Mouse (Mus musculus) left cerebral cortex, postnatal 36 days (tissue): ENCODE data around the gene Rab40b. TPM values are rescaled to one million over a fixed set of nuclear protein-coding genes. Genes with fewer than 3 reads are reported as not detected.

Experiments used
- DNase-seq, 2 experiments: peaks; one replicate each; pipeline ENCODE4 v3.0.0; 2021 to 2022; ENCODE audit warnings: low spot score in 2 of 2, mixed read lengths in 1 of 2
- intact Hi-C: fragments of 180-260 bp; cut with DNase I; formaldehyde crosslinking; loops from one replicate; pipeline ENCODE4 v1.15.1; 2025
- total RNA-seq, 2 experiments: library from RNA; stranded (reverse); gene quantifications; 2 replicates each; pipeline ENCODE4 v1.2.3; 2021

Gene Rab40b
- total RNA-seq, result 10 to 100 TPM; 48.5 to 51.5 TPM

DNA sequence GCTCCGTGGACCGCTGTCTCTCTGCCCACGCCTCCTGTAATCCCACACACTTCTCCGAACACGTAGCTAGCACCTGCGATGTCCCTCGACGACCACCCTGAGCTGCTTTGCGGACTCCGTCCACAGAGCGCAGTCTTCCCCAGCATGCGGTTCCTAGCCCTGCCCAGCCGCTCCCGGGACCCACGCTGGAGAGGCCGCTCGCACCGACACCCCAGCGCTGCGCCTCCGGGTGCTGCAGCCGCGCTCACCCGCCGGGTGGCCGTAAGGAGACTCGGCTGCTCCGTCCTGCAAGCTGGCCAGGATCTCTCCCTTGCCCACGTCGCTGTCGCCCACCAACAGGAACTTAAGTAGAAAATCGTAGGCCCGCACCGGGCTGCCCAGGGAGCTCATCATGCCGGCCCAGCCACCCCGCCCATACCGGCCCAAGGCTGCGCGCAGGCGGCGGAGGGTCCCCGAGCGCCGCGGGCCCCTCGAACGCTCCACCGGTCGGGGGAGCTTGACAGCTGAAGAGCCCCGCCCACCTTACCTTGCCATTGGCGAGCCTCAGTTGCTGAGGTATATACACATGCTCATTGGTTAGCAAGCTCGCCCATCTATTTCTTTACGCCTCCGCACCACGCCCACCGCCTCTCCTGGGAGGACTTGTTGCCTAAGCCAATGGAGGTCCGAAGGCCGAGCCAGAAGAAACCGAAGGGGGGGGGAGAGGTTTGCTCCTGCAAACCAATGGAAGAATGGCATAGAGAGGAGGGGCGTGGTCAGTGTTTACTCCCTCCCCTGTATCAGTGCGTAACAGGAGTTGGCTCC is at the start of gene Rab40b:
Gene Rab40b (minus strand): TSS at position 502 of the 804 bp plus-strand sequence.
- intact Hi-C loops, result loop anchor here (5.0 kb wide), 3 partner anchors 34 to 64 kb away; partner anchors contain the start of genes Fn3krp and Tbcd
- DNase-seq, result peak; percentile 93 to 94

DNA sequence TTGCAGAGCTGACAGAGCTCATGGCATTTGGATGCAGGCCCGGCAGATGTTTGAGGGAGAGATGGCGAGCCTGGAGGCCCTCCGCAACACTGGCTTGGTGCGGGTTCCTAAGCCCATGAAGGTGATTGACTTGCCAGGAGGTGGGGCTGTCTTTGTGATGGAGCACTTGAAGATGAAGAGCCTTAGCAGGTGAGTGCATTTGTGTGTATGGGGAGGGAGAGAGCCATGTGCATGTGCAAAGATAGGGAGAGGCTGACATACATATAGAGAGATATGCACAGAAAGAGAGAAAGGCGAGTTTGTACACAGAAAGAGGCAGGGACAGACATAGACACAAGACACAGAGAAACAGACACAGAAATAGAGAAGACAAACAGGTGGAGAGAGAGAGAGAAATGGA is 49.2 kb upstream of the Rab40b start:
- intact Hi-C loops, result loop anchor here (5.0 kb wide), 1 partner anchor 50 kb away; the partner anchor contains the start of gene Rab40b
- DNase-seq, result no peak

DNA sequence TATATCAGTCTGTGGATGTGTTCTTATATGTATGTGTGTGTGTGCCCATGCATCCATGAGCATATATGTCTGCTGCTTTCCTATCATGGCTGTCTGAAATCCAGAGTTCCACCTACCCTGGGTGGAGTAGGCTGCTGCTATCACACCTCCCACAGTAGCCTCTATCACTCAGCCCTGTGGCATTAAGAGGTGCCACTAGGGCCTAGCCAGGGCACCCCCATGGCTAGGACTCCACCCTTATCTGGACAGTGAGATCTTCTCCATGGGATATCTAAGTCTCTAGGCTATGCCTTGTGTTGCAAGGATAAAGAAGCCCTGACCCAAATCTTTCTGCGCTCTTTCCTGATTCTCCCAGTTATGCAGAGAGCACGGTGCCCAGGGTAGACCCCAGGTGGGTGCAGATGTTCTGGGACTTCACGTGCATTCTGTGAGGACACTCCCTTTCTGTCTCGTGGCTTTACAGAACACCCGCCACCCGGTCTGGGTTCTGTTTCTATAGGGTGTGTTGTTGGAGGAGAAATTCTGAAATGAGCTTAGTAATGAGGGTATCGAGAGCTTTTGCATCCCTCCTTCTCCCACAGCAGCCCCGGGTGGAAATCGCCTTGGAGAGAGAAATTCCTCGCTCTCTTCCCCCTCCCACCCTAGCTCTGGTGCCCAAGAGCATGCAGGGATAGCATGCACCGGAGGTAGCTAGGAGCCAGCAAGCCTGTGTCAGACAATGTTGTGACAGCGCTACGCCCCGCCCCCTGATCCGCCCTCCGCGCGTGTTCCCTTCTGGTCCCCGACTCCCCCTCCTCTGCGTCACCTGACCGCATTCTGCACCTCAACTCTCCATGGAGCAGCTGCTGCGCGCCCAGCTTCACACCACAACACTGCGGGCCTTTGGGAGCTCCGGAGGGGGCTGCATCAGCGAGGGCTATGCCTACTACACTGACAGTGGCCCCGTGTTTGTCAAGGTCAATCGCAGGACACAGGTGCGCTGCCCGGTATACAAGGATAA is 46.4 kb upstream of the Rab40b start, which contains the start of gene Fn3k:
Gene Fn3k (plus strand): TSS at position 758 of the 1,000 bp plus-strand sequence.
- intact Hi-C loops, result loop anchor here (5.0 kb wide), 1 partner anchor 47 kb away; the partner anchor contains the start of gene Rab40b
- peak; percentile 92 to 94 for DNase-seq

DNA sequence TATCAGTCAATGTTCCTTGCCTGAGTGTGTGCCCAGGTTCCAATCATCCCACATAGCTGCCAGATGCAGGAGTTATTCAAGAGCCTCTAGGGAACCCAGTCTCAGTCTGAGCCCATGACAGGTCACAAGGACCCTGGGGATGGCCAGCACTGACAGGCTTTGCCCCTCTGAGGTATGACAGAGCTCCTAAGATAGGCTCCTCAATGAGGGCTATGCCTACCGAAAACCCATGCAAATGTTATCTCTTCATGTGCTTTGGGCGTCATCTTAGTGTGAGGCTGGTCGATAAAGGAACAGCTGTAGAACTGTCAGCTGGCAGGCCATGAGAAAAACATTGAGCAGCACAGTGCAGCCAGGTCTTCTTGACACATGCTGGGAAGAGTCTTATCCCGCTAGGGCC is 45.3 kb upstream of the Rab40b start:
- intact Hi-C loops, result no loop called here

DNA sequence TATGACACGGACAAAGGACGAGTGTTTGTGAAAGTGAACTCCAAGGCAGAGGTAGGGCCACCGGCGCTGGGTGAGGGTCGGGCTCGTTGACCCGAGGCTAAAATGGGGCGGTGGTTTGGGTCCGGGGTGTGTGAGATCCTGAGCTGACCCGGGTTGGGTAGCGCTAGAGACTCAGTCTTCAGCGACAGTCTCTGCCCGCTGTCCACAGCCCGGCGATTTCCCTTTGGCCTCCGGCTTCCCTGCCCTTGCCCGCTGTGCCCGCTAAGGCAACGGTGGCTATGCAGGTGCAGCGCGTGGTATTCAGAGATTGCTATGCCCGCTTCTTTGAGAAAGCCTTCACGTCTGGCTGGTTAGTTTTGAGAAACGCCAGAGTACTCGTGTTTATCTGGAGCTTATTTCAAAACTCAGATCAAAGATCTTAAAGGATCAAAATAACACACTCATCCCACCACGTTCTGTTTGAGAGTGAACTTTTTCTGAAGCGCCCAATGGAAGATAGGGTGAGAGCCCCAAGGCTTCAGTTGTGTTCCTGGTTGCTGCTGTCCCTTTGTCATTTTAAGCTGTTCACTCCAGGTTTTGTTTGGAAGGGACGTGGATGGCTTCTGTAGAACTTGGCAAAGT is 33.6 kb upstream of the Rab40b start:
- intact Hi-C loops, result loop anchor here (5.0 kb wide), 1 partner anchor 34 kb away; the partner anchor contains the start of gene Rab40b
- DNase-seq, result no peak

More for the DNA sequence above, 45.3 kb upstream of the Rab40b start:
- no peak for DNase-seq

DNA sequence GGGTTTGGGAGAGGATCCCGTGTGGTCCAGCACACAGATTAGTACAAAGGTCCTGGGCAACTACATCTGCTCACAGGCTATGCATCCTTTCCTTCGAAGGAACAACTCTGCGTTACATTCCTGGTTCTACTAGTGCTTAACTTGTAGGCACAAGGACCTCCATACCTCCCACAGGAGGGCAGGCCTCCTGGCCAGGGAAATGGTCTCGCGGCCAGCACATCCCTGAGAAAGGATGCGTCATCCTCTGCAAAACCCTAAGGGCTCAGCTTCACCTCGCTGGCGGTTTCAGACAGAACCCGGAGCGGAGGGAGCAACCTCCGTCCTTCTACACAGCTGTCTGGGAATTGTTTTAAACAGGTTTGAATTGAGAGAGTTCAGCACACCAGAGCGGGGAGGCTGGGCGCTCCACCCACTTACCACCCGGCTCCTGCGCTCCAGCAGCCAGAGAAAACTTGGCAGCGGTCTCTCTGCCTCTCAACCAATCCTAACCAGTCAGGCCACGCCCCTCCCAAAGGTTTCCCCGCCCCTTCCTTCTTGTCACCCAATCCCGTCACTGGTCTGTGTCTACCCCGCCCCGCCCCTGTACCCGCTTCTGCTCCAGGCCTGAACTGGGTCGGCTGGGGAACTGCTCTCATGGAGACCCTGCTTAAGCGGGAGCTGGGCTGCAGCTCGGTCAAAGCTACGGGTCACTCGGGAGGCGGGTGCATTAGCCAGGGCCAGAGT is 32.9 kb upstream of the Rab40b start, which contains the start of gene Fn3krp:
Gene Fn3krp (plus strand): TSS at position 572 of the 723 bp plus-strand sequence.
- intact Hi-C loops, result loop anchor here (5.0 kb wide), 1 partner anchor 34 kb away; the partner anchor contains the start of gene Rab40b
- DNase-seq, result peak; percentile 97 to 98

DNA sequence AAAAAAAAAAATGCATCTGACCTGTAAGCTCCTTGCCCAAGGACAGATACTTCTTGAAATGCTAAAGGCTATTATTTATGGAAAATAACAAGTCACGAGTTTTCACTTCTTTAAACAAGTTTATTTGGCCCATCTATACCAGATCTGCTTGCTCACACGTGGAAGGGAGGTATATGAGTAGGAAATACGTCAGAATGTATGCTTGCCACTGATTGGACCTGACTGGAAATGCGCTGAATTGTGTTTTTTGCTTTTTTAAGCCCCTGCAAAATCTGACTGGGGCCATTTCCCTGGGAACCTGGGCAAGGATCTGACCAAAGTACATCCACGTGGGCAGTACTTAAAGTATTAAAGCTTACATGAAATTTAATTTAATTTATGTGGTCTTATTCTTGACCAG is 32.3 kb upstream of the Rab40b start:
- intact Hi-C loops, result loop anchor here (5.0 kb wide), 1 partner anchor 33 kb away; the partner anchor contains the start of gene Rab40b

DNA sequence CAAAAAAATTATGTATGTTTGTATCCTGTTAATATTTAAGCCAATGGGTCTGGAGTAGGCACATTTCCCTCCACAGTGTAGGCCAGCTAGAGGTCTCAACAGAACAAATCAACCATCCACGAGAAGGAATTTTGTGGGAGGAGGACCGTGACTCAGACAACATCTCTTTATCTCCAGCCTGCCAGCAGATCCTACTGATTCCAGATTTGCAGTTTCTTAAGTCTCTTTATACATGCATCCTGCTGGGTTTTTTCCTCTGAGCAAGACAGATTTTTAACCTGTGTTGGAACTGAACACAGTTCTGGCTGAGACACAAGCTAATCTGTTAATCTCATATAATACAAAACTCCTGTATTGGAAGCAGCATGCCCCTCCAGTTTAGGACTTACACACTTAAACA is 30.9 kb upstream of the Rab40b start:
- intact Hi-C loops, result loop anchor here (5.0 kb wide), 1 partner anchor 42 kb away; no protein-coding TSS in a partner anchor
- no peak for DNase-seq

More for the DNA sequence above, 32.3 kb upstream of the Rab40b start:
- DNase-seq, result no peak

DNA sequence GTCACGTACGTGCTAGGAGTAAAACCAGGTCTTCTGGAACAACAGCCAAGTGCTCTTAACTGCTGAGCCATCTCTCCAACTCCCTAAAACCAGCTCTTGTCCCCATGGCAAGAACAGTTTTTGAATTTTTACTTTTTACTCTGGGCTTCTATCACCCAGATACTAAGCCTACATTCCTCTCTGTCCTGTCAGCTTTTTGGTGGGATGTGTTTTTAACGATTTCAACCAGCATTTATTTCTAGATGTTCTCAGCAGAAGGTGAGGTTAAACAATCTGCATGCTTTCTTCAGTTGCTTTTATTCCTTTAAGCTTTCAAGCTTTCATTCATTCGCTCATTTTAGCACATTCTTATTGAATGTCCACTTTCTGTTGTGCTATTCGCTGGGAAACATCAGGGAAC is 29.9 kb upstream of the Rab40b start:
- intact Hi-C loops, result loop anchor here (5.0 kb wide), 1 partner anchor 41 kb away; no protein-coding TSS in a partner anchor
- no peak for DNase-seq

DNA sequence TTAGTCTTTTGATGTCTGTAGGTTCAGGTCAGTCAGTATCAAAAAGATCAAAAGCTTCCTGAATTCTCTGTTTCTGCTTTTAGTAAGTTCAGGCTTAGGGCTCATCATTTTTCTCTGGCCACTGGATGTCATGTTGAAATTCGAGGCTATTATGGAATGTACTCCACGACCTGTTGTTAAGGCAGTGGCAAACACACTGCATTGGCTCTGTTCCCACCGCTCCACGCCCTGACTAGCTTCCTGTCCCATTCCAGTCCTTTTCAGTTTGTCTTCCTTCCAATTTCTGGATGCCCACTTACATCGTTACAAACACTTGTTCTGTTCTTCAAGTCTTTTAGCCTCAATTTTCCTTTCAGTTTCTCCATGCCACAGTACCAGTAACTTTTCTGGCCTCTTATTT is 27.3 kb upstream of the Rab40b start:
- DNase-seq, result no peak
- intact Hi-C loops, result loop anchor here (5.0 kb wide), 1 partner anchor 38 kb away; no protein-coding TSS in a partner anchor

DNA sequence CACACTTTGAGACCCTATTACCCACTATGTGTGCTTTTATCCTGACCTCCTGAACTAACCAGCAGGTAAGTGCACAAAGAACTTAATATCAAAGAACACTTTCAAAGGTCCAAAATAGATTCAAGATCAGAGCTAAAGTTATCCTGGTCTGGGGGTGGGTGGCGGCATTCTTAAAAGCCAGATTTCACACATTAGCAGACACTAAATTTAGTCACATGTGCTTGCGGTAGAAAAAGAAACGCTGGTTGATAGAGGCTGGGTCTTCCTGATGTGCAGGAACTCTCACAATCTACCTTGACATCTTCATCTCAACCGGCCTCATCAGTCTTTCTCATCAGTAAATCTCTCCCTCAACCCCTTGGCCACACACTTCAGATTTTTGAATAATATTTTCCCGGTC is 26.7 kb upstream of the Rab40b start:
- intact Hi-C loops, result loop anchor here (5.0 kb wide), 1 partner anchor 37 kb away; no protein-coding TSS in a partner anchor
- DNase-seq, result peak in 1 of 2 experiments; percentile 4

DNA sequence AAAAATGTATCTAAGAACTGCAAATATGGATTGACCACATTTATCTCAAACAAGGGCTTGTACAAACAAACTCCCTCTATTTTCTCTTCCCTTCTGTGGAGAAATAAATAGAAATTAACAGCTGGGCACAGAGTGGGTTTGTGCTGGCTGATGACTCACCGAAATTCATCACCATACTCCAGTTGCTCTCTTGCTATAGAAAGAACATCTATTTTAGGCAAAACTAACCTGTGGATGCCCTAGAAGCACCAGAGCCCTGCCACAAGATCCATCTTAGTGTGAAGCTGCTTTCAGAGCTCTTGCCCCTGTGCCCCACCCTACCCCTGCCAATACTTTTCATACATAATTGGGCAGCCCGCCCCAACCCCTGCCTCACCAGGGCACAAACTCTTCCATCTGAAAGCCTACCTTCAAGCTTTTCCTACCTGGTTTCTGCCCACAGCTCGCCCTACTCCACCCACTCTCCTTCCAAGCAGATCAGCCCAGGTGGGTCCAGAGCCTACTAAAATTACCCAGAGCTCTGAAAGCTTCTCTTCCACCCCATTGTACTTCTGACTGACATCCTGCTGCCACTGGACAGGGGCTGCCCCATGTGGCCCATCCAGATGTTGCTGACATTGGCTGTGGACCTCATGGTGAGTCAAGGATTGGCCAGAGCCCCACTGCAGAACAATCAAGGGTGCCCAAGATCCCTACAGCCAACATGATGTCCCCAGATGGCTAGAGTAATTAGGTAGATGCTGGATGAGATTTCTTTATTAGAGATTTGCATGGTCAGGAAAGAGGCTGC is 19.5 kb upstream of the Rab40b start:
- peak in 1 of 2 experiments; percentile 38 for DNase-seq
- intact Hi-C loops, result no loop called here

DNA sequence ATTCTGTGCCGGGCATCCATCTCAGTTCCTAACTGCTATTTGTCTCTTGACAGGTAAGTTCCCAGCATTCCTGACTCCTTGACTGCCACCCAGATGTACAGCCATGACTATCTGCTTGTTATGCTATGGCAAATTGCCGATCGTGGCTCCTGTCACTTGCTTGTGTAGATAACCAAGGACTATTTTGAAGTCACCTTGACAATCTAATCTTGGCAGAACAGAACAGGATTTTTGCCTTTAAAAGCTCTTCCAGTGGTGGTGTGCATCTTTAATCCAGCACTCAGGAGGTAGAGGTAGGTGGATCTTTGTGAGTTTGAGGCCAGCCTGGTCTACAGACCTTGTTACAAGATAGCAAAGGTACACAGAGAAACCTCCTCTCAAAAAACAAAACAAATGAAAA is 4.4 kb upstream of the Rab40b start:
- DNase-seq, result no peak
- intact Hi-C loops, result no loop called here

DNA sequence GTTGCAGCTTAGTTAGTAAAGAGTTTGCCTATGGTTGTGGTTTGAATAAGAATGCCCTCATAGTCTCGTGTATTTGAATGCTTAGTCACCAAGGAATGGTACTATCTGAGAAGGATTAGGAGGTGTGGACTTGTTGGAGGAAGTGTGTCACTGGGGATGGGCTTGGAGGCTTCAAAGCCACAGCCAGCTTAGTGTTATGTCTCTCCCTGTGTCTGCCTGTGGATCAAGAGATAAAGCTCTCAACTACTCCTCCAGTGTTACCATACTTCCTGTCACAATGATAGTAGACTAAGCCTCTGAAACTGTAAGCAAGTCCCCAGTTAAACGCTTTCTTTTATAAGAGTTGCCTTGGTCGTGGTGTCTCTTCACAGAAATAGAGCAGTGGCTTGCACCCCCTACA is 2.7 kb upstream of the Rab40b start:
- no peak for DNase-seq

DNA sequence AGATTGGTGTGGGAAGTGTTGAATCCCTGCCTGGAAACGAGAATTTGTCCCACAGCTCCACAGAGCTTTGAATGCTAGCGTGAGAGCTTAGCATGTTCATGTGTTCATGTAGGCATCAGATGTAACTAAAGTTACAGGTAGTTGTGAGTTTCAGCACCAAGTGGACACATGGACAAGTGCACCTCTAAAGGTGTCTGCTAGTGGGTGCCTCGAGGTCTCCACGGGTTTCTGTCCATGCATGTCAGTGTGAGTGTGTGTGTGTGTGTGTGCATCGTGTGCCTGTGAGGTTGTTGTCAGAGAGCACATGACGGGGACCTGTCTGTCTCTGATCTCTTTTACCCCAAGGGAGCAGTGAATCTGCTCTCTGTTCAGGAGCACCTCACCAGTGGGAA is 499 bp upstream of the Rab40b start:
- intact Hi-C loops, result loop anchor here (5.0 kb wide), 3 partner anchors 34 to 64 kb away; partner anchors contain the start of genes Fn3krp and Tbcd
- no peak for DNase-seq

More for the DNA sequence above, 2.7 kb upstream of the Rab40b start:
- intact Hi-C loops, result no loop called here

DNA sequence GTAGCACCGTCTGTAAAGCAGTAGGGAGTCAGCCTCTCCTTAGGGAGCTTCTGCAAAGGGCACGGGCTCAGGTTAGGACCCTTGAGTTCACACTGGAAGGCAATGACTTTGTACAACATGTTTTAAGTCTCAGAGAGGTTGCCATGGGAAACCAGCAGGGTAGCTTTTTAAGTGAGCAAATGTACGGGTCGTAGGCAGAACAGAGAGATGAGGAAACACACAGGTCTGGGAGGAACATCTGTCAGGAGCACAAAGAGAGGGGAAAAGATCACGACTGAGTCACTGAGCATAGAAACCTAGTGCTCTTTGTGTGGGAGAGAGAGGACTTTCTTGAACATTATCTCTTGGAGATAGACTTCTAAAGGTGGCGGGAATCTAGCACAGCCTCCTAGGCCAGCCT is 7.8 kb downstream of the Rab40b start:
- intact Hi-C loops, result no loop called here
- no peak for DNase-seq

DNA sequence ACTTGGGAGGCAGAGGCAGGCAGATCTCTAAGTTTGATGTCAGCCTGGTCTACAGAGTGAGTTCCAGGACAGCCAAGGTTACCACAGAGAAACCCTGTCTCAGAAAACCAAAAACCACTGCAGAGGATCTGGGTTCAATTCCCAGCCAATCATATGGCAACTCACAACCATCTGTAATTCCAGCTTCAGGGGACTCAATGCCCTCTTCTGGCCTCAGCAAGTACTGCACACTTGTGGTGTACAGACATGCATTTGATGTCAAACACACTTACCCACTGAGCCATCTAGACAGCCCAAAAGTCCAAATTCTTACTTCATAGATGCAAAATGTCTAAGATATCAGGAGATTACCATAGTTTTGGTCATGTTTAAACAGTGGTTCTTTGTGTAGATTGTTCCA is 9.4 kb downstream of the Rab40b start:
- DNase-seq, result no peak
- intact Hi-C loops, result loop anchor here (5.0 kb wide), 1 partner anchor 39 kb away; no protein-coding TSS in a partner anchor
